Comparison of ENCODE assay signal across 23 mouse cellular contexts in genomic region chr16:72830394-72831056, GRCm38 (mm10).
A peak's percentile ranks its signal among the peaks of the same experiment; 100 is the strongest.
DNase-seq lines count a peak whose midpoint lies in the region; ATAC-seq and TF ChIP-seq lines count a peak whose summit lies in the region.
"Had no signal": no experiment of that assay in that cellular context is flagged by ENCODE, and none has a peak within 500 bp of the region (broad histone marks: within the 10 kb centered on the region; RNA-seq: fewer than 3 reads in every experiment).

No protein-coding gene starts in this region.

- H3K4me2 ChIP-seq in kidney, embryonic 15.5 days = 0 out of 2 replicates have a peak overlapping the region, but pooled peaks have one; percentile 9
- H3K4me2 ChIP-seq in liver, embryonic 11.5 days = no peak overlapping the region
- peak overlapping the region; percentile 14; the same call in 1 of the 2 replicates for H3K4me2 ChIP-seq in liver, postnatal 0 days (ENCODE audit: low read depth, low read length)
- H3K4me2 ChIP-seq: embryonic facial prominence, embryonic 15.5 days; forebrain, embryonic 15.5 days; heart, embryonic 11.5 days; neural tube, embryonic 12.5 days had no signal

- H3K9me3 ChIP-seq in kidney, embryonic 15.5 days (replicated peaks) = no peaks in the 10 kb centered on the region
- H3K9me3 ChIP-seq in liver, embryonic 11.5 days (ENCODE audit: control insufficient read depth, low read length) = no peaks in the 10 kb centered on the region
- H3K9me3 ChIP-seq in liver, postnatal 0 days (ENCODE audit: low read length) = no peaks in the 10 kb centered on the region
- H3K9me3 ChIP-seq: embryonic facial prominence, embryonic 15.5 days; forebrain, embryonic 15.5 days; hindbrain, embryonic 10.5 days; neural tube, embryonic 12.5 days had no signal

- no peaks in the 10 kb centered on the region for H3K36me3 ChIP-seq in kidney, embryonic 15.5 days
- no peaks in the 10 kb centered on the region for H3K36me3 ChIP-seq in liver, embryonic 11.5 days (ENCODE audit: control insufficient read depth, insufficient read depth, low read length)
- H3K36me3 ChIP-seq in liver, postnatal 0 days (replicated peaks; ENCODE audit: insufficient read depth, low read length) = no peaks in the 10 kb centered on the region
- H3K36me3 ChIP-seq: embryonic facial prominence, embryonic 15.5 days; forebrain, embryonic 15.5 days; hindbrain, embryonic 10.5 days; neural tube, embryonic 12.5 days had no signal

- H3K4me1 ChIP-seq in kidney, embryonic 15.5 days = peaks cover 34% of the 10 kb centered on the region
- no peaks in the 10 kb centered on the region for H3K4me1 ChIP-seq in liver, embryonic 11.5 days (replicated peaks; ENCODE audit: control insufficient read depth, insufficient read depth, low read length)
- peaks cover 4% of the 10 kb centered on the region for H3K4me1 ChIP-seq in liver, postnatal 0 days (ENCODE audit: insufficient read depth)
- H3K4me1 ChIP-seq: forebrain, embryonic 15.5 days had no signal

- DNase-seq in kidney, postnatal 4 days = no peak
- DNase-seq in embryo, embryonic 11 days = peak; percentile 45
- DNase-seq in liver, embryonic 11.5 days (ENCODE audit: low spot score) = no peak
- peak; percentile 17 for DNase-seq in liver, postnatal 0 days
- DNase-seq in left cerebral cortex, postnatal 25 days (ENCODE audit: low spot score in 2 of 2) = no peak
- no peak for DNase-seq in cerebellum, postnatal 36 days
- DNase-seq in urinary bladder, postnatal 25 days (ENCODE audit: low spot score) = no peak
- DNase-seq: adrenal gland, postnatal 36 days; cerebellum, adult 9-11 months; gastrocnemius, postnatal 10 days; kidney, postnatal 10 days; lung, postnatal 4 days; midbrain, embryonic 14.5 days; thymus, adult 18-20 months; thymus, postnatal 36 days had no signal

- no peak overlapping the region for H3K4me3 ChIP-seq in kidney, embryonic 15.5 days (replicated peaks)
- H3K4me3 ChIP-seq in liver, embryonic 11.5 days (ENCODE audit: low read depth, low read length) = no peak overlapping the region
- no peak overlapping the region for H3K4me3 ChIP-seq in liver, postnatal 0 days (ENCODE audit: low read depth, low read length)
- H3K4me3 ChIP-seq: embryonic facial prominence, embryonic 15.5 days; forebrain, embryonic 15.5 days; hindbrain, embryonic 10.5 days; neural tube, embryonic 12.5 days had no signal

- intact Hi-C loops in left cerebral cortex, postnatal 25 days (cut with DNase I) = no loop called here

- no peaks in the 10 kb centered on the region for H3K27me3 ChIP-seq in kidney, embryonic 15.5 days
- no peaks in the 10 kb centered on the region for H3K27me3 ChIP-seq in liver, embryonic 11.5 days (replicated peaks; ENCODE audit: control insufficient read depth, insufficient read depth, low read length)
- no peaks in the 10 kb centered on the region for H3K27me3 ChIP-seq in liver, postnatal 0 days (ENCODE audit: insufficient read depth, low read length)
- H3K27me3 ChIP-seq: embryonic facial prominence, embryonic 15.5 days; forebrain, embryonic 15.5 days; neural tube, embryonic 12.5 days had no signal

- TF ChIP-seq CTCF in liver, postnatal 0 days (IDR thresholded peaks at IDR 0.05; ENCODE audit: low read depth) = no peak

- ATAC-seq in kidney, embryonic 15.5 days (replicated peaks; ENCODE audit: low FRiP score) = peak; percentile 91
- ATAC-seq in liver, embryonic 11.5 days (replicated peaks; ENCODE audit: low FRiP score) = peak; percentile 71
- ATAC-seq in liver, postnatal 0 days = peak; percentile 94
- ATAC-seq: CD4-positive, CD25-positive, alpha-beta regulatory T cell, adult 4 months; forebrain, embryonic 15.5 days; hindbrain, embryonic 16.5 days had no signal

- no peak overlapping the region for H3K9ac ChIP-seq in kidney, embryonic 15.5 days
- H3K9ac ChIP-seq in liver, embryonic 11.5 days (ENCODE audit: low read depth, low read length) = no peak overlapping the region
- H3K9ac ChIP-seq in liver, postnatal 0 days (replicated peaks) = no peak overlapping the region
- H3K9ac ChIP-seq: embryonic facial prominence, embryonic 15.5 days; forebrain, embryonic 15.5 days; neural tube, embryonic 12.5 days had no signal

- TF ChIP-seq EP300 in liver, postnatal 0 days (IDR thresholded peaks at IDR 0.05; ENCODE audit: low read depth) = no peak

- peak overlapping the region; percentile 49 for H3K27ac ChIP-seq in kidney, embryonic 15.5 days
- H3K27ac ChIP-seq in liver, embryonic 11.5 days (ENCODE audit: low read depth, low read length) = no peak overlapping the region
- peak overlapping the region; percentile 64 for H3K27ac ChIP-seq in liver, postnatal 0 days (ENCODE audit: low read depth)
- H3K27ac ChIP-seq: embryonic facial prominence, embryonic 15.5 days; forebrain, embryonic 15.5 days; hindbrain, embryonic 10.5 days; neural tube, embryonic 12.5 days had no signal

- WGBS in kidney, embryonic 15.5 days = 17% methylated on average over 5 of the region's 5 CpGs
- 53% methylated on average over 5 of the region's 5 CpGs for WGBS in liver, embryonic 11.5 days
- WGBS in liver, postnatal 0 days (ENCODE audit: insufficient replicate concordance) = 51% methylated on average over 5 of the region's 5 CpGs

Comparison
In these comparisons a context has a peak if more than half of its experiments do, and no peak if none do; other contexts are left out.
1. DNase-seq: peak in embryo, embryonic 11 days (single experiment) and liver, postnatal 0 days (single experiment); none in kidney, postnatal 4 days (0 of 2), liver, embryonic 11.5 days (single experiment), left cerebral cortex, postnatal 25 days (0 of 2), cerebellum, postnatal 36 days (0 of 2) and urinary bladder, postnatal 25 days (single experiment).
2. Peak in every context shown above with its lines, with median percentiles within 50 percentile points of each other: ATAC-seq.